Mouse (Mus musculus) ovary, postnatal 10 days (tissue): ENCODE data around the gene Meox2.
"Not testable (repeated sequence)": the region's sequence is repeated elsewhere in the genome, so short reads cannot be mapped to it uniquely, and the experiment has no call there.

Experiments
- DNase-seq: peaks from one replicate; pipeline ENCODE4 v3.0.0; 2022; ENCODE audit warnings: low spot score

Meox2 gene

GRCm38 (mm10) chr12:37108390-37108738, at the start of gene Meox2:
Gene Meox2, plus strand, starts transcription at chr12:37108540.
- DNase-seq = peak; percentile 6

- DNase-seq = no peak
Observed at GRCm38 (mm10) chr12:37072636-37073035, 35.7 kb upstream of the Meox2 start.

- DNase-seq = no peak
Observed at GRCm38 (mm10) chr12:37077308-37077707, 31.0 kb upstream of the Meox2 start.

GRCm38 (mm10) chr12:37080005-37080404, 28.3 kb upstream of the Meox2 start:
- not testable (repeated sequence) for DNase-seq

GRCm38 (mm10) chr12:37106541-37106940, 1.8 kb upstream of the Meox2 start:
- no peak for DNase-seq

- no peak for DNase-seq
Observed at GRCm38 (mm10) chr12:37107150-37107549, 1.2 kb upstream of the Meox2 start.

GRCm38 (mm10) chr12:37107713-37108389, 489 bp upstream of the Meox2 start:
- no peak for DNase-seq

GRCm38 (mm10) chr12:37108819-37109473, 606 bp downstream of the Meox2 start:
- DNase-seq = peak; percentile 5

GRCm38 (mm10) chr12:37109474-37110012, 1.2 kb downstream of the Meox2 start:
- no peak for DNase-seq

GRCm38 (mm10) chr12:37110977-37111376, 2.6 kb downstream of the Meox2 start:
- DNase-seq = no peak

- DNase-seq = no peak
Observed at GRCm38 (mm10) chr12:37119246-37119645, 10.9 kb downstream of the Meox2 start.

- no peak for DNase-seq
Observed at GRCm38 (mm10) chr12:37123763-37124162, 15.4 kb downstream of the Meox2 start.

GRCm38 (mm10) chr12:37142080-37142703, 33.9 kb downstream of the Meox2 start:
- no peak for DNase-seq

GRCm38 (mm10) chr12:37143879-37144278, 35.5 kb downstream of the Meox2 start:
- no peak for DNase-seq

- DNase-seq = no peak
Observed at GRCm38 (mm10) chr12:37167742-37168141, 59.4 kb downstream of the Meox2 start.

GRCm38 (mm10) chr12:37173324-37173723, 65.0 kb downstream of the Meox2 start:
- no peak for DNase-seq

- DNase-seq = no peak
Observed at GRCm38 (mm10) chr12:37183689-37184088, 75.3 kb downstream of the Meox2 start.

GRCm38 (mm10) chr12:37188940-37189488, 80.7 kb downstream of the Meox2 start:
- DNase-seq = no peak
